Mouse (Mus musculus): Measurements from ENCODE around the gene Ap2a1. TPM values are rescaled to one million over a fixed set of nuclear protein-coding genes. Genes with fewer than 3 reads are reported as not detected.

Gene Ap2a1
- total RNA-seq, 2 experiments from 2014 or later = 381 to 392 TPM

GRCm38 (mm10) chr7:44869697-44870528 is 59.4 kb downstream of the Ap2a1 start, which contains the start of gene Ptov1:
Ptov1 (minus strand) TSS chr7:44869788.
- intact Hi-C loops (cut with DNase I) = no loop called here
- DNase-seq (ENCODE audit: low spot score in 2 of 2) = peak; percentile 94 to 99

DNA sequence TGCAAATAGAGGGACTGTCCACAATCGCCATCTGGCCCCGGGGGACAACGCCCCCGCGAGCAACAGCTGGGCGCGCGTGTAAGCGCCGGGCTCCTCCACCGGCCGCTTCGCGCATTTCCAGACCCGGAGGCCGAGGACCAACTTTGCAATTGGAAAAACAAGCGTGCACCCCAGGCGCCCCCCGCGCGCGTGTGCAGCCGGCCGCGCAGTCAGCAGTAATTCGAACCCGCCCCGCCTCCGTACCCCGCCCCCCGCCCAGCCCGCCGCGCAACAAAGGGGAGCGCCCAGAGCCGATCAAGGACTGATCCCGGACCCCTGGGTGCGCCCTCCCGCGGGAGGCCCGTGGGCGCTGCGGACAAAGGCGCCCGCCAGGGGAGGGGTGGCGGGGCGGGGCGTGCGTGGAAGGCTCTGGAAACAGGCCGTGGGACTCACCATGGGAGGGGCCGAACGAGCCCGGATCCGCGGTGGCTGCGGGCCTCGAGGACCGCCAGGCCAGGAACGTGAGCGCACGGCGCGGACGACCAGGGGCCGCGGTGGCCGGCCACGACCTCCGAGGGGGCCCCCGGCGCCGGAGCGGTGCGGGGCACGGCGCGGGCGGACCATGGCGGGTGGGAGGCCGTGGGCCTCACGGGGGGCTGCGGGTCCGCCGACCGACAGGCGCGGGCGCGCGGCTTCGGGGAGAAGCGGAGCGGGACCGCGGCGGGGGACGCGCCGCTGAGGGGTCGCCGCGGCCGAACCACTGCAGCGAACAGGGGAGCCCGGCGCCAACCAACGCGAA is 60.2 kb downstream of the Ap2a1 start:
- intact Hi-C loops (cut with DNase I) = no loop called here
- DNase-seq (ENCODE audit: low spot score in 2 of 2) = peak in 1 of 2 experiments; percentile 51

DNA sequence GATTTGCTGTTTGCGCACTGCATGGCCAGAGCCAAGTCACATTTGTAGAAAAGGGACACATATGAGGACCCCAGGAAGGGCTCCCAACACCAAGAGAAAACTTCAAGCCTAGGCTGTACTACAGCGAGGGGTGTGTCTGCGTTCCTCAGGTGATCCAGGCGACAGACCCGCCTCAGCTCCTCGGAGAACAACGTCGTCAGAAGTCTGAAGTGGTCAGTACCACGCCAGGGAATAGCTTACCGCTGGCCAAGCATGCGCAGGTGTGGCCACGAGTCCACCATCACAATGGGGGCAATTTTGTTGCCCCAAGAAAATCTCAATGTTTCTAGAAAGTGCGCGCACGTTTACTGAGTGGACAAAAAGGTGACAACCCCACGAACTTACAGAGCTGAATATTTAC is 60.8 kb downstream of the Ap2a1 start:
- intact Hi-C loops (cut with DNase I) = no loop called here
- DNase-seq (ENCODE audit: low spot score in 2 of 2) = no peak

DNA sequence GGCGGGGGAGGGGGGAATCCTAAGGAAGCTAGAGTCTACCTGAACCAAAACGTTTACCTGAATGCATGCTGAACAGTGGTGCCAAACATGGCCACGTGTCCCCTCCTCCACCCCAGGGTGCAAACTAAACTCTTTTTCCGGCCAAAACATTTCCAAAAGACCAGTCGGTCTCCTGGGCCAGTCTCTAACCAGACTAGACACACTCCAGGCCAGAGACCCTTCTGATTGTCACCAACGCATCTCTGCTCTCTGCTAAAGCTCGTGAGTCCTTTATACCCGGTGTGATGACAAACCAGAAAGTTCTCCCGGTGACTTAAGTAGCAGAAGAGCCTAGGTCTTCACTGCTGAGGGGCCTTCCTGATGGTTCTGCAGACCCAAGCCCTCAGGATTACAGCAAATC is 61.5 kb downstream of the Ap2a1 start:
- intact Hi-C loops (cut with DNase I) = no loop called here

DNA sequence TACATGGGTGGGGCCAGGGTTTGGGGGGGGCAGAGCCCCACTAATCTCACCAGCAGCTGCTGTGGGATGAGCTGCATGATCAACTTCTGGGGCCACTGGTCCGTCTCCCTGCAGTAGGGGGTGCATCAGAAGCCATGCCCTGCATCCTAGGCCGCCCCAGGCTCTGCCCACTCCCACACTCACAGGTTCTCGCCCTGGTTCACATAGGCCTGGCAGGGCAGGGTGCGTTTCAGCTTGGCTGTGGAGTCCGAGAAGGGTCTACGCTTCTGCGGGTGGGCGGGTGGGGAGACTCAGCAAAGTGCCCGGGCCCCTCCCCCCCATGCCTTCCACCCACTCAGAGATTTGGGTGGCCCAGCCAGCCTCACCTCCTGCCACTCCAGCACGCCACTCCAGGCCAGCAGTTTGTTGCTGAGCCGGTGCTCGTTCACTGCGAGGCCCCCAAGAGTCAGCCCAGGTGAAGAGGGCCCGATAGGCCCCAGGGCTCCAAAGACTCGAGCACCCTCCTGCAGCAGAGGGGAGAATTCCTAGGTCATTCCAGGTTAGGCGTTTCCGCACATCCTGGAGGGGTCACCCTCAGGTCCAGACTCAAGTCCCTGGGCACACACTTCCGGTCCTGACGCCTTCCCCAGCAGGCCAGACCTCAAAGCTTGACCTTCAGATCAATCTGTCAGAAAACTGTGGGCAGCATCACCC is 62.1 kb downstream of the Ap2a1 start:
- intact Hi-C loops (cut with DNase I) = no loop called here
- no peak for DNase-seq (ENCODE audit: low spot score in 2 of 2)

More for the DNA sequence above, 61.5 kb downstream of the Ap2a1 start:
- DNase-seq (ENCODE audit: low spot score in 2 of 2) = no peak

DNA sequence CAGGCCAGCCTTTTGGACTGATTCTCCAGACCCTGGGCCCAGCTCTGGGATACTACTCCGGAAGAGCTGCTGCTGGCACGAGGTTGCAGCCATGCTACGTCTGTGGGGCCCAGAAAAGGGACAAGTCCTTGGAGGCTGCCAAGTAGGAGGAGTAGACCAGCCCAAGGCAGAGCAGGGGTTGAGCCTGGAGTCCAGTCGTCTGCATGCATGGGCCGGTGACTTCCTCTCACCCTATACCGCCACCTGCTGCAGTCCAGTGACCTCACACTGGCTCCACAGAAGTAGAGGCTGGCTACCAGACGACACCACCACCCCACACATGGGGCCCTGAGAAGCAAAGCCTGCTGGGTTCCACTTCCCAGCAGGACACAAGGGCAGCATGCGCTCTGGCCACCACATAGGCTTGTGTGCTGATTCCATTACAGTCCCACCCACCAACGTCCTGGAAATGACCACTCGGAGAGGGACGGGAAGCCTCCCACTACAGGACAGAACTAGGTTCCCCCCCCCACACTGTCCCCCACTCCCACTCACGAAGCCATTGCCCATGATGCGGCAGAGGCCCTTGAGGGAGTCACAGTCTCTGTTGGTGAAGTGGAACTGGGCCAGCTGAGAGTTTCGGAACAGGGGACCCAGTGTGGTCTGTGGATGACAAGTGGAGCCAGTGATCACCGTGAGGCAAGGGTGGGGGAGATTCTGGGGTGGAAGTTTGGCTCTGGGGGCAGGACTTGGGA is 62.9 kb downstream of the Ap2a1 start:
- no peak for DNase-seq (ENCODE audit: low spot score in 2 of 2)
- intact Hi-C loops (cut with DNase I) = no loop called here

GRCm38 (mm10) chr7:44864595-44865542 is 64.4 kb downstream of the Ap2a1 start:
- intact Hi-C loops (cut with DNase I) = no loop called here
- DNase-seq (ENCODE audit: low spot score in 2 of 2) = no peak

GRCm38 (mm10) chr7:44863982-44864494 is 65.3 kb downstream of the Ap2a1 start:
- intact Hi-C loops (cut with DNase I) = no loop called here
- DNase-seq (ENCODE audit: low spot score in 2 of 2) = no peak

DNA sequence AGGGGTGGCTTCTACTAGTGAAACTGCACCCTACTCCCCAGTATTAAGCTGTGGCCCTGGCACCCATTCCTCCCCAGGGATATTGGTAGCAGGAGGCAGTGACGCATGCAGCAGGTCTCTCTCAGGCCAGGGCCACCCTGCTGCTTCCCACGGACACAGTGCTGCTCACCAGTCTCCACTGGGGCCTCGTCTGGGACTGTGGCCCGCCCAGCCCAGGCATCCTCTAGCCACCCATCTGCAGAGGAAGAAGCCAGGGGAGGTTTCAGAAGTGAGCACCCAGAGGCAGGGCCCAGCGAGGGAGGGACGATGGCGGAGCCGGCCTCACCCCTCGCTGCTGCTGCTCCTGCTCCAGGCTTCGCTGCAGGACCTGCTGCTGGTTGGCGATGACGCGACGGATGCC is 66.1 kb downstream of the Ap2a1 start:
- intact Hi-C loops (cut with DNase I) = no loop called here
- no peak for DNase-seq (ENCODE audit: low spot score in 2 of 2)

DNA sequence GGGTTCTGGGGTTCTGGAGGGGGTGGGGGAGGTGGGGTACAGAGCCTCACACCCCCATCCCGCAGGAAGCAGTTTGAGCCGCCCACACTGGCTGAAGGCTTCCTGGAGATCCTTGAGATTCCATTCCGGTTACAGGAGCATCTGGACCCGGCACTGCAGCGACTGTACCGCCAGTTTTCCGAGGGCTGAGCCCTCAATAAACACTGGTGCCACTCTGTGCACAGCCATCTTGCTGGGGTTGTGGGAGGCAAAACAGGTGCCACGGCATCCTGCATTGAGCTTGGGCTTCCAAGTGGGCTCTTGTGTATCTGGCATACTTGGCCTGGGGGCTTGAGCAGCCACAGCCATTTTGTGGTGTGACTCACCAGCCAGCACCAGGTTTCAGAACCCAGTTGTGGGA is 66.9 kb downstream of the Ap2a1 start:
- DNase-seq (ENCODE audit: low spot score in 2 of 2) = no peak
- intact Hi-C loops (cut with DNase I) = no loop called here

DNA sequence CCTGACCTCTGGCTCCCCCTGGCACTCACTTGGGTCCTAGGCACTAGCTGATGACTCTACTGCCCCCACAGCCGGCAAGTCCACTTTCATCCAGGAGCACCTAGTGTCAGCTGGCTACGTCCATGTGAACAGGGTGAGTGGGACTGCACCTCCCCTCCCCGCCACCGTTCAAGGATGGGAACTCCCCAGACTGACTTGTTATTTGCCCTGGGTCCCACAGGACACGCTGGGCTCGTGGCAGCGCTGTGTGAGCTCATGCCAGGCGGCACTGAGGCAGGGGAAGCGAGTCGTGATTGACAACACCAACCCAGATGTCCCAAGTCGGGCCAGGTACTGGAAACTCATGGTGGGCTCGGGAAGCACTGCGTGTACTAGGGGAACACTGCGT is 67.9 kb downstream of the Ap2a1 start:
- DNase-seq (ENCODE audit: low spot score in 2 of 2) = no peak
- intact Hi-C loops (cut with DNase I) = no loop called here

GRCm38 (mm10) chr7:44860576-44861428 is 68.5 kb downstream of the Ap2a1 start:
- peak; percentile 72 to 80 for DNase-seq (ENCODE audit: low spot score in 2 of 2)
- intact Hi-C loops (cut with DNase I) = no loop called here

DNA sequence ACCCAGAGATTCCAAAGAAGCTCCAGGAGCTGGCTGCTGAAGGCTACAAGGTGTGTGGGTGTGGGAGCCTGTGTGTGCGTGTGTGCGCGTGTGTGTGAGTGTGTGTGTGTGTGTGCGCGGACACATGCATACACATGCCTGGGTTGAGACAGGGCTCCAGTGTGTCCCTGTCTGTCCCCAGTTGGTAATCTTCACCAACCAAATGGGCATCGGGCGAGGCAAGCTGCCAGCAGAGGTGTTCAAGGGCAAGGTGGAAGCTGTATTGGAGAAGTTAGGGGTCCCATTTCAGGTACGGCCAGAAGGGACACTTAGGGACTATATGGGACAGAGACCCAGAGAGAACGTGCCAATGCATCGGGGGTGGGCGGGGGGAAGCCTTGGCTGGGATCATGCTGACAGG is 69.4 kb downstream of the Ap2a1 start:
- DNase-seq (ENCODE audit: low spot score in 2 of 2) = no peak
- intact Hi-C loops (cut with DNase I) = no loop called here

DNA sequence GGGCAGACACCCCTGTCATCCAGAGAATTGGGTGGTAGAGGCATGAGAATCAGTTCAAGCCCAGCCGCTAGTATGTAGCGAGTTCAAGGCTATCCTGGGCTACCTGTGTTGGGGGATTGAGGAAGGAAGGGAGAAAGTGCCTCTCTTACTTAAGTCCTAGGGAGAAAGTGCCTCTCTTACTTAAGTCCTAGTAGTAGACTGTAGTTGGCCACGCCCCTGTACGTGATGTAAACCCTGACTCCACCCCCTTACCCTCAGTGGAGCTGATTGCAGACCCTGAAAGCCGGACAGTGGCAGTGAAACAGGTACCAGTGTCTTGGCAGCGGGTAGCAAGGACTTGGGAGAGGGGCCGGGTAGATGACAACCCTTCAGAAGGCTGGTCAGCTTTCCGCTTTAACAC is 71.4 kb downstream of the Ap2a1 start:
- DNase-seq (ENCODE audit: low spot score in 2 of 2) = no peak
- intact Hi-C loops (cut with DNase I) = no loop called here

DNA sequence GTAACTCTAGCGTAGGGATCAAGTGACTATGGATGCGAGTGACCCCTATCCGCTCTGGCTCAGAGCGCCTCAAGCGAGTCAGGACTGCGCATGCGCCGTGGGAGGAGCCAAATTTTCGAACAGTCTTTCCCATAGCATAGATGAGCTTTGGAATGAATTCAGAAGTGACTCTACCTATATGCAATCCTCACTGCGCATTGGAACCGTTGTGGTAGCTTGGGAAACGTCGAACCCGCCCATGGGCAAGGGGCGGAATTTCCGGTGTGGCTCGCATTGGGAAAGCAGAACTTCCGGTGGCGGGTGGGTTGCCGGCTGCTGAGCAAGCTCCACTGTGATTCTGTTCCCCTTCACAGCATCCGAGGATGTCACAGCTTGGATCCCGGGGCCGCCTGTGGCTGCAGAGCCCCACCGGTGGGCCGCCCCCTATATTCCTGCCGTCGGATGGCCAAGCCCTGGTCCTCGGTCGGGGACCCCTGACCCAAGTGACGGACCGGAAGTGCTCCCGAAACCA is 72.2 kb downstream of the Ap2a1 start, which contains the start of gene Pnkp:
Pnkp (plus strand) TSS at position 98 of the 511 bp plus-strand sequence.
- intact Hi-C loops (cut with DNase I) = no loop called here
- peak; percentile 93 to 97 for DNase-seq (ENCODE audit: low spot score in 2 of 2)

- intact Hi-C loops (cut with DNase I) = no loop called here
- DNase-seq (ENCODE audit: low spot score in 2 of 2) = no peak
Observed at GRCm38 (mm10) chr7:44856265-44856916, 72.9 kb downstream of the Ap2a1 start.

DNA sequence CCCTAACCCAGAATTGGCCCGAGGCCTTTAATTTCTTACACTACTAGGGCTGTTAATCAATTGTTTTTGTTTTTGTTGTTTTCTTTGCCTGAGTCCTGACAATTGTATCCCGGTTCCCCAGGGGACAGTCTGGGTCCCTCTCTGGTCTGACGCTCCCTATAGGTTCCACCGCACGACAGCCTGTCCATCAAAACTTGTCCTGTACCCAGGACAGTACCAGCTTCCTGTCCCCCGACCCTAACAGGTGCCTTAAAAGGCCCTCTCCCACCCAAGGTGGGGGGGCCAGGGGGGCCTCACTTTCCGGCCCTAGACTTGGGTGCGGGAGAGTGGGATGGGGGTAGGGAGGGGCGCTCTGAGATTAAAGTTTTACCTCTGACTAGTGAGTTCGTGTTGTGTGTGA is 74.3 kb downstream of the Ap2a1 start:
- no peak for DNase-seq (ENCODE audit: low spot score in 2 of 2)
- intact Hi-C loops (cut with DNase I) = no loop called here

All from left cerebral cortex, postnatal 14 days (tissue).